In the genomic region with DNA sequence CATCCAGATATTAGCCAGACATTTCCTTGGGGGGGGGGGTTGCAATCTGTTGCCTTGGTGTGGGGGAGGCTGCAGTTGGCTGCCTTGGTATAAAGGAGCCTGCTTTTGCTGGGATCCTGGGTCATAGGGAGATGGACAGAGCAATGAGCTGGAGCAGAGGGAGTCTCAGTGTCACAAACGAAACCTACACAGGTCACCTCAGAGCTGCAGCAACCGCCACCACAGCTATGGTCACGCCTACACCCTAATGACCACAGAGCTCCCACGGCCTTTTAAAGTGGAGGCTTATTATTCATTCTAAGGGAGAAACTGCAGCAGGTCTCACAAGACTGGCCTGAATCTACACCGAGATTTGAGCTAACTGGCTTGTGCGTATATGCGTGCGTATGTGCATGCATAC, we compare ENCODE assay signal across 27 mouse cellular contexts. TPM values are rescaled to one million over a fixed set of nuclear protein-coding genes. Genes with fewer than 3 reads are reported as not detected.
"Had no signal": no experiment of that assay in that cellular context is flagged by ENCODE, and none has a peak within 500 bp of the region (broad histone marks: within the 10 kb centered on the region; RNA-seq: fewer than 3 reads in every experiment).

No protein-coding gene starts in this region.

- H3K4me3 ChIP-seq: heart, embryonic 13.5 days; heart, embryonic 15.5 days; hindbrain, embryonic 12.5 days; intestine, embryonic 15.5 days; layer of hippocampus, adult 2 months; left cerebral cortex, adult 2 months; limb, embryonic 10.5 days; limb, embryonic 12.5 days had no signal

- H3K4me2 ChIP-seq: heart, embryonic 11.5 days; heart, embryonic 13.5 days; heart, embryonic 15.5 days; hindbrain, embryonic 12.5 days; hindbrain, embryonic 14.5 days; intestine, embryonic 15.5 days; limb, embryonic 12.5 days; liver, embryonic 11.5 days had no signal

- H3K4me1 ChIP-seq: heart, embryonic 13.5 days; heart, embryonic 15.5 days; limb, embryonic 12.5 days had no signal

- H3K27ac ChIP-seq: heart, embryonic 13.5 days; heart, embryonic 15.5 days; hindbrain, embryonic 12.5 days; hindbrain, embryonic 14.5 days; intestine, embryonic 15.5 days; layer of hippocampus, adult 2 months; left cerebral cortex, adult 2 months; limb, embryonic 12.5 days; liver, embryonic 14.5 days had no signal

- H3K36me3 ChIP-seq: heart, embryonic 13.5 days; heart, embryonic 15.5 days; hindbrain, embryonic 12.5 days; intestine, embryonic 15.5 days; limb, embryonic 10.5 days; limb, embryonic 12.5 days had no signal

- H3K9me3 ChIP-seq: heart, embryonic 13.5 days; heart, embryonic 15.5 days; hindbrain, embryonic 12.5 days; intestine, embryonic 15.5 days; limb, embryonic 10.5 days; limb, embryonic 12.5 days had no signal

- H3K9ac ChIP-seq: forebrain, postnatal 0 days; heart, embryonic 13.5 days; heart, embryonic 15.5 days; hindbrain, embryonic 12.5 days; hindbrain, embryonic 14.5 days; intestine, embryonic 15.5 days; limb, embryonic 12.5 days; liver, embryonic 14.5 days had no signal

- H3K27me3 ChIP-seq: hindbrain, embryonic 12.5 days; intestine, embryonic 15.5 days had no signal

- ATAC-seq: forebrain, postnatal 0 days; hindbrain, embryonic 16.5 days; inflammation-experienced regulatory T-cells, adult 6 months; intestine, embryonic 15.5 days; intestine, postnatal 0 days had no signal

- DNase-seq: forebrain, postnatal 0 days; gastrocnemius, postnatal 14 days; gastrocnemius, postnatal 36 days; heart, adult 18-20 months; heart, postnatal 14 days; heart, postnatal 36 days; kidney, adult 2 months; kidney, postnatal 25 days; liver had no signal

RNA-seq across cellular contexts. Expression of a gene that starts 7.0 kb away (rescaled TPM):
- polyA plus RNA-seq: forebrain, postnatal 0 days; gonadal fat pad, adult 2 months; heart, embryonic 11.5 days; heart, embryonic 13.5 days; heart, embryonic 15.5 days; heart, postnatal 0 days; hindbrain, embryonic 16.5 days; intestine, embryonic 15.5 days; limb, embryonic 10.5 days; limb, embryonic 12.5 days had no signal

RNA-seq across cellular contexts. Expression of a gene that starts 15.8 kb away (rescaled TPM):
- polyA plus RNA-seq: forebrain, postnatal 0 days; hindbrain, embryonic 12.5 days; hindbrain, embryonic 14.5 days; hindbrain, embryonic 16.5 days; intestine, postnatal 0 days had no signal

RNA-seq across cellular contexts. Expression of a gene that starts 26.7 kb away (rescaled TPM):
- polyA plus RNA-seq: forebrain, postnatal 0 days; heart, embryonic 13.5 days; heart, embryonic 15.5 days; heart, postnatal 0 days; hindbrain, embryonic 12.5 days; hindbrain, embryonic 14.5 days; hindbrain, embryonic 16.5 days; limb, embryonic 10.5 days; limb, embryonic 12.5 days; limb, embryonic 14.5 days; liver, embryonic 11.5 days; liver, embryonic 14.5 days had no signal

RNA-seq across cellular contexts. Expression of a gene that starts 47.7 kb away (rescaled TPM):
- polyA plus RNA-seq: forebrain, postnatal 0 days; heart, embryonic 11.5 days; heart, embryonic 13.5 days; heart, embryonic 15.5 days; heart, postnatal 0 days; hindbrain, embryonic 12.5 days; hindbrain, embryonic 14.5 days; hindbrain, embryonic 16.5 days; inflammation-experienced regulatory T-cells, adult 6 months; limb, embryonic 10.5 days; limb, embryonic 12.5 days; limb, embryonic 14.5 days; liver, embryonic 11.5 days; liver, embryonic 14.5 days had no signal
